Mouse (Mus musculus) lung, embryonic 14.5 days (tissue): Measurements from ENCODE around the gene Il4ra. TPM values are rescaled to one million over a fixed set of nuclear protein-coding genes. Genes with fewer than 3 reads are reported as not detected.

Source experiments
- ATAC-seq: fragments of 200-750 bp; cut with Nextera tagmentation; 2 replicates; pipeline ENCODE4 v1.8.0; 2017; ENCODE audit warnings: mild to moderate bottlenecking, moderate TSS enrichment, moderate library complexity; ENCODE audit not compliant: insufficient read depth
- DNase-seq: peaks from one replicate; pipeline ENCODE4 v3.0.0-alpha.2; 2015
- H3K27ac ChIP-seq: fragments of 300-500 bp; sonication (generic); 2 replicates; pipeline ENCODE4 v1.5.1; 2014; ENCODE audit warnings: low read depth, mild to moderate bottlenecking, moderate library complexity
- H3K27me3 ChIP-seq: fragments of 300-500 bp; sonication (generic); 2 replicates; pipeline ENCODE4 v1.6.1; 2014; ENCODE audit warnings: low read length, control low read depth; ENCODE audit not compliant: insufficient read depth
- H3K36me3 ChIP-seq: fragments of 300-500 bp; sonication (generic); 2 replicates; pipeline ENCODE4 v1.6.1; 2014; ENCODE audit warnings: control low read depth; ENCODE audit not compliant: insufficient read depth
- H3K4me1 ChIP-seq: fragments of 300-500 bp; sonication (generic); 2 replicates; pipeline ENCODE4 v1.6.1; 2014; ENCODE audit warnings: antibody characterized with exemption, control low read depth; ENCODE audit not compliant: insufficient read depth
- H3K4me2 ChIP-seq: fragments of 300-500 bp; sonication (generic); 2 replicates; pipeline ENCODE4 v1.6.1; 2014; ENCODE audit warnings: mild to moderate bottlenecking
- H3K4me3 ChIP-seq: fragments of 300-500 bp; sonication (generic); 2 replicates; pipeline ENCODE4 v1.5.1; 2014; ENCODE audit warnings: low read depth, low read length
- H3K9ac ChIP-seq: fragments of 300-500 bp; sonication (generic); 2 replicates; pipeline ENCODE4 v1.6.1; 2014
- H3K9me3 ChIP-seq: fragments of 300-500 bp; sonication (generic); 2 replicates; pipeline ENCODE4 v1.6.1; 2016; ENCODE audit warnings: low read depth, low read length, control low read depth
- CTCF ChIP-seq: IDR thresholded peaks from 2 replicates; pipeline ENCODE4 v1.5.1; 2016; ENCODE audit warnings: antibody characterized with exemption, low read depth
- WGBS: fragments of 180-500 bp; shearing (Covaris S2); extraction: QIAGEN DNeasy Blood & Tissue Kit; methylation state at CpG from one replicate; pipeline ENCODE4 v1.1.7; 2014; 5-methylcytosine and 5-hydroxymethylcytosine counted together
- polyA plus RNA-seq: library from polyadenylated mRNA; unstranded; fragments of >200 nt; fragmentation: Nextera tagmentation; extraction: Ambion mirVana; gene quantifications from 2 replicates; pipeline ENCODE4 v1.2.1, GENCODE M21; 2014

Il4ra gene
- polyA plus RNA-seq, 1 experiment from 2014 or later: 11.3 TPM

GRCm38 (mm10) chr7:125620077-125620476 lies 68.2 kb downstream of the Il4ra start:
- H3K9me3 ChIP-seq: no peaks in the 10 kb centered on the region
- H3K4me2 ChIP-seq: no peak overlapping the region
- WGBS: 71% methylated on average over 4 of the region's 4 CpGs
- no peaks in the 10 kb centered on the region for H3K27me3 ChIP-seq
- TF ChIP-seq CTCF: no peak
- no peak for DNase-seq
- H3K36me3 ChIP-seq: no peaks in the 10 kb centered on the region
- no peak overlapping the region for H3K4me3 ChIP-seq
- no peak overlapping the region for H3K9ac ChIP-seq
- peaks cover 3% of the 10 kb centered on the region; the same call in 1 of the 2 replicates for H3K4me1 ChIP-seq
- no peak for ATAC-seq
- no peak overlapping the region for H3K27ac ChIP-seq

- Histone ChIP-seq H3K4me2 (no peak overlapping the region), H3K27me3 (no peaks in the 10 kb centered on the region), H3K4me3 (no peak overlapping the region), H3K4me1 (peaks cover 3% of the 10 kb centered on the region; the same call in 1 of the 2 replicates), H3K9me3 (no peaks in the 10 kb centered on the region), H3K27ac (no peak overlapping the region), H3K9ac (no peak overlapping the region), H3K36me3 (no peaks in the 10 kb centered on the region)
- WGBS: 54% methylated on average over 7 of the region's 7 CpGs
- DNase-seq (no peak), ATAC-seq (no peak; the same call in 1 of the 2 replicates)
- TF ChIP-seq CTCF: no peak
Measured at GRCm38 (mm10) chr7:125622741-125623685, 71.1 kb downstream of the Il4ra start.

- Histone ChIP-seq H3K9ac (no peak overlapping the region), H3K27ac (no peak overlapping the region), H3K4me2 (no peak overlapping the region), H3K4me1 (peaks cover 6% of the 10 kb centered on the region), H3K27me3 (no peaks in the 10 kb centered on the region), H3K9me3 (no peaks in the 10 kb centered on the region), H3K36me3 (no peaks in the 10 kb centered on the region), H3K4me3 (no peak overlapping the region)
- no peak for TF ChIP-seq CTCF
- 65% methylated on average over 4 of the region's 4 CpGs for WGBS
- ATAC-seq (no peak), DNase-seq (no peak)
Measured at GRCm38 (mm10) chr7:125625219-125625618, 73.3 kb downstream of the Il4ra start.

GRCm38 (mm10) chr7:125625829-125626228 lies 73.9 kb downstream of the Il4ra start:
- Histone ChIP-seq H3K4me3 (no peak overlapping the region), H3K27me3 (no peaks in the 10 kb centered on the region), H3K4me1 (peaks cover 7% of the 10 kb centered on the region), H3K36me3 (no peaks in the 10 kb centered on the region), H3K4me2 (no peak overlapping the region), H3K27ac (no peak overlapping the region), H3K9ac (no peak overlapping the region), H3K9me3 (no peaks in the 10 kb centered on the region)
- no peak for DNase-seq
- 40% methylated on average over 7 of the region's 7 CpGs for WGBS
- no peak for ATAC-seq
- TF ChIP-seq CTCF: no peak

Other genes with a start within 250 kb of the Il4ra start
- 14.9 and 15.7 TPM in 2 replicates for gene Kdm8, start 107.4 kb upstream of the Il4ra start, polyA plus RNA-seq
- gene Nsmce1, start 60.5 kb upstream of the Il4ra start, polyA plus RNA-seq: 153 and 156 TPM in 2 replicates
- gene Il21r, start 51.3 kb downstream of the Il4ra start, polyA plus RNA-seq: 0.14 and 0.41 TPM in 2 replicates
- 33.5 and 37.0 TPM in 2 replicates for gene Gtf3c1, start 155.7 kb downstream of the Il4ra start, polyA plus RNA-seq
- 10.1 and 10.9 TPM in 2 replicates for gene D430042O09Rik, start 155.8 kb downstream of the Il4ra start, polyA plus RNA-seq